Comparison of ENCODE assay signal across 8 mouse cellular contexts in the genomic region with DNA sequence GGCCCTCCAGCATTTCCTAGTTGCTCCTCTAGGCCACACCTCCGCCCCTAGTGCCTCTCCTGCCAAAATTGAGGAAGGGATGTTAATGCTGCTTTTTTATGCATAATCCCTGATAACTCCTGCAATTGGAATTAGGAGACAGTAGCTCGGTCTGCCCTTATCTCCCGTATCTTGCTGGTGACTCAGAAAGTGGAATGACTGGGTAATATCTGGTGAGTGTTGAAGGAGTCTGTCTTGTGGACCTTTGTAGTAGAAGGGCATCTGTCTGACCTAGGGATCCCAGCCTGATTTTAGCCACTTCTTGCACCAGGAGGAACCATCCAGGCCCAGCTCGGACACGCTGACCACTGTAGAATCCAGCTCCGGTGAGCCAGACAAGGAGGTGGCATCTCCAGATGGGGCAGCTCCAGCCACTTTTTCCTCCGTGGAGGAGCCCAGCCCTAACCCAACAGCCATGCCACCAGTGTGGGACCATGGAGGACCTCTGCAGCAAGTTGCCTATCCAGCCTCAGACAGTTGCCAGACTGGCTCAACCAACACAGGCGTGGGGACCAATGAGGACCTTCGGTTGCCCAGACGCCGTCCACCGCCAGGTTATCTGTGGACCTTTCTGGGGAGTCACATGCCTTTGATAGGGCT. TPM values are rescaled to one million over a fixed set of nuclear protein-coding genes. Genes with fewer than 3 reads are reported as not detected.
DNase-seq lines count a peak whose midpoint lies in the region; ATAC-seq and TF ChIP-seq lines count a peak whose summit lies in the region.

No protein-coding gene starts in this region.

- ATAC-seq in forebrain, embryonic 16.5 days: no peak; the same call in 1 of the 2 replicates
- ATAC-seq in liver, embryonic 14.5 days (ENCODE audit: insufficient read depth): peak; percentile 68
- no peak for ATAC-seq in frontal cortex, adult (ENCODE audit: low TSS enrichment)

- no peak for DNase-seq in left cerebral cortex, adult 2 months (ENCODE audit: extremely low spot score in 1 of 2, low spot score in 2 of 2)
- no peak for DNase-seq in left cerebral cortex, adult 9 months (ENCODE audit: low spot score in 2 of 2)
- peak; percentile 62 for DNase-seq in cerebellum, adult 9-11 months
- no peak for DNase-seq in liver, embryonic 14.5 days (ENCODE audit: low read depth in 3 of 3, low spot score in 3 of 3)
- no peak for DNase-seq in embryo, embryonic 9.5 days (ENCODE audit: extremely low spot score)
- DNase-seq in adrenal gland, postnatal 4 days (ENCODE audit: low spot score in 2 of 2): no peak

- intact Hi-C loops in left cerebral cortex, adult 2 months (cut with DNase I): loop anchor here (5.0 kb wide), 1 partner anchor 187 kb away; no protein-coding TSS in a partner anchor

- peak overlapping the region; percentile 94 for H3K9ac ChIP-seq in forebrain, embryonic 16.5 days (replicated peaks; ENCODE audit: low read depth, low read length)
- peak overlapping the region; percentile 77 for H3K9ac ChIP-seq in liver, embryonic 14.5 days (replicated peaks)

- TF ChIP-seq EP300 in liver, embryonic 14.5 days (IDR thresholded peaks at IDR 0.05; ENCODE audit: low read depth): 0 out of 2 replicates have a peak, but pooled peaks have one; percentile 31

- no peaks in the 10 kb centered on the region for H3K9me3 ChIP-seq in forebrain, embryonic 16.5 days (ENCODE audit: control insufficient read depth, low read length)
- H3K9me3 ChIP-seq in liver, embryonic 14.5 days (ENCODE audit: control insufficient read depth, low read length): no peaks in the 10 kb centered on the region

- no peak for TF ChIP-seq CTCF in left cerebral cortex, adult 2 months (IDR thresholded peaks at IDR 0.05)
- TF ChIP-seq CTCF in liver, embryonic 14.5 days (IDR thresholded peaks at IDR 0.05; ENCODE audit: low read depth): no peak

- peak overlapping the region; percentile 74 for H3K4me2 ChIP-seq in forebrain, embryonic 16.5 days (ENCODE audit: low read length)
- H3K4me2 ChIP-seq in liver, embryonic 14.5 days (ENCODE audit: low read depth): peak overlapping the region; percentile 95

- H3K36me3 ChIP-seq in forebrain, embryonic 16.5 days (ENCODE audit: control insufficient read depth, insufficient read depth): no peaks in the 10 kb centered on the region; the same call in 1 of the 2 replicates
- peaks cover 4% of the 10 kb centered on the region; the same call in 1 of the 2 replicates for H3K36me3 ChIP-seq in liver, embryonic 14.5 days (replicated peaks; ENCODE audit: control insufficient read depth, insufficient read depth, low read depth)

- peak overlapping the region; percentile 99 for H3K27ac ChIP-seq in left cerebral cortex, adult 2 months
- peak overlapping the region; percentile 97 for H3K27ac ChIP-seq in forebrain, embryonic 16.5 days (ENCODE audit: low read length)
- peak overlapping the region; percentile 97 for H3K27ac ChIP-seq in liver, embryonic 14.5 days

- H3K4me3 ChIP-seq in left cerebral cortex, adult 2 months: peak overlapping the region; percentile 86
- H3K4me3 ChIP-seq in forebrain, embryonic 16.5 days (replicated peaks; ENCODE audit: low read length): peak overlapping the region; percentile 76
- H3K4me3 ChIP-seq in liver, embryonic 14.5 days (ENCODE audit: insufficient read depth in 1 of 2, low read depth in 2 of 2, low read length in 2 of 2): peak overlapping the region; percentile 72 to 80

- H3K4me1 ChIP-seq in forebrain, embryonic 16.5 days (replicated peaks; ENCODE audit: control insufficient read depth, insufficient read depth, low read length): peaks cover 25% of the 10 kb centered on the region
- H3K4me1 ChIP-seq in liver, embryonic 14.5 days (replicated peaks; ENCODE audit: control insufficient read depth in 2 of 2, insufficient read depth in 2 of 2, low read length in 1 of 2): peaks cover 11 to 21% of the 10 kb centered on the region in 2 experiments

- H3K27me3 ChIP-seq in forebrain, embryonic 16.5 days (replicated peaks; ENCODE audit: control insufficient read depth, insufficient read depth, low read length): no peaks in the 10 kb centered on the region
- no peaks in the 10 kb centered on the region for H3K27me3 ChIP-seq in liver, embryonic 14.5 days (ENCODE audit: control insufficient read depth, insufficient read depth, low read length)

- WGBS in forebrain, embryonic 16.5 days: 73% methylated on average over 12 of the region's 12 CpGs
- 52% methylated on average over 12 of the region's 12 CpGs for WGBS in liver, embryonic 14.5 days (ENCODE audit: insufficient replicate concordance)

RNA-seq across cellular contexts. Expression of a gene that starts 0.7 kb away (rescaled TPM):
- total RNA-seq in left cerebral cortex, adult 2 months (2021): 10 to 100 TPM; 41.5 to 45.3 TPM
- 49.0 and 58.2 TPM in 2 replicates for polyA plus RNA-seq in forebrain, embryonic 16.5 days (2015; fragmentation: Nextera tagmentation; extraction: Ambion mirVana)
- 22.7 and 28.9 TPM in 2 replicates for polyA plus RNA-seq in liver, embryonic 14.5 days (2012; rRNA removed)
- polyA plus RNA-seq in liver, embryonic 14.5 days (2014; fragmentation: Nextera tagmentation; extraction: Ambion mirVana): 24.6 and 26.5 TPM in 2 replicates
- total RNA-seq in adrenal gland, postnatal 4 days (2021): 10 to 100 TPM; 66.6 to 67.1 TPM

RNA-seq across cellular contexts. Expression of a gene that starts 8.2 kb away (rescaled TPM):
- under 1 TPM; 0.26 to 0.34 TPM for total RNA-seq in left cerebral cortex, adult 2 months (2021)
- 0.52 TPM in 1 of 2 replicates, not detected in the other for polyA plus RNA-seq in forebrain, embryonic 16.5 days (2015; fragmentation: Nextera tagmentation; extraction: Ambion mirVana)
- polyA plus RNA-seq in liver, embryonic 14.5 days (2012; rRNA removed): 1.1 and 1.6 TPM in 2 replicates
- 1.6 and 2.8 TPM in 2 replicates for polyA plus RNA-seq in liver, embryonic 14.5 days (2014; fragmentation: Nextera tagmentation; extraction: Ambion mirVana)
- 1 to 10 TPM; 2.5 to 2.6 TPM for total RNA-seq in adrenal gland, postnatal 4 days (2021)

RNA-seq across cellular contexts. Expression of a gene that starts 57.1 kb away (rescaled TPM):
- total RNA-seq in left cerebral cortex, adult 2 months (2021): 100 to 1,000 TPM; 137 to 162 TPM
- 255 and 258 TPM in 2 replicates for polyA plus RNA-seq in forebrain, embryonic 16.5 days (2015; fragmentation: Nextera tagmentation; extraction: Ambion mirVana)
- 101 and 136 TPM in 2 replicates for polyA plus RNA-seq in liver, embryonic 14.5 days (2012; rRNA removed)
- polyA plus RNA-seq in liver, embryonic 14.5 days (2014; fragmentation: Nextera tagmentation; extraction: Ambion mirVana): 143 and 164 TPM in 2 replicates
- 100 to 1,000 TPM; 197 to 237 TPM for total RNA-seq in adrenal gland, postnatal 4 days (2021)
